Mouse (Mus musculus): ENCODE results near the gene Rwdd1.
"Not testable (repeated sequence)": the region's sequence is repeated elsewhere in the genome, so short reads cannot be mapped to it uniquely, and the experiment has no call there.

Rwdd1 gene

GRCm38 (mm10) chr10:34019302-34020075, at the start of gene Rwdd1:
Rwdd1 (minus strand) TSS chr10:34019624.
- peak; percentile 98 for DNase-seq (ENCODE audit: low spot score)

GRCm38 (mm10) chr10:34066591-34066990, 47.2 kb upstream of the Rwdd1 start:
- DNase-seq (ENCODE audit: low spot score) = no peak

GRCm38 (mm10) chr10:34053987-34054386, 34.6 kb upstream of the Rwdd1 start:
- no peak for DNase-seq (ENCODE audit: low spot score)

GRCm38 (mm10) chr10:34044210-34044609, 24.8 kb upstream of the Rwdd1 start, which contains the start of gene Calhm4:
Calhm4 (minus strand) TSS chr10:34044310.
- DNase-seq (ENCODE audit: low spot score) = no peak

- no peak for DNase-seq (ENCODE audit: low spot score)
Measured at GRCm38 (mm10) chr10:34037401-34037800, 18.0 kb upstream of the Rwdd1 start, which contains the start of gene Trappc3l. Trappc3l (plus strand) TSS chr10:34037597.

- DNase-seq (ENCODE audit: low spot score) = no peak
Measured at GRCm38 (mm10) chr10:34036587-34036986, 17.2 kb upstream of the Rwdd1 start.

- peak; percentile 33 for DNase-seq (ENCODE audit: low spot score)
Measured at GRCm38 (mm10) chr10:34033630-34034305, 14.3 kb upstream of the Rwdd1 start.

- no peak for DNase-seq (ENCODE audit: low spot score)
Measured at GRCm38 (mm10) chr10:34030322-34030721, 10.9 kb upstream of the Rwdd1 start.

- no peak for DNase-seq (ENCODE audit: low spot score)
Measured at GRCm38 (mm10) chr10:34018746-34019301, 600 bp downstream of the Rwdd1 start.

GRCm38 (mm10) chr10:34013241-34013640, 6.2 kb downstream of the Rwdd1 start:
- no peak for DNase-seq (ENCODE audit: low spot score)

- no peak for DNase-seq (ENCODE audit: low spot score)
Measured at GRCm38 (mm10) chr10:34012581-34012980, 6.8 kb downstream of the Rwdd1 start.

- DNase-seq (ENCODE audit: low spot score) = no peak
Measured at GRCm38 (mm10) chr10:33998397-33998796, 21.0 kb downstream of the Rwdd1 start.

- not testable (repeated sequence) for DNase-seq (ENCODE audit: low spot score)
Measured at GRCm38 (mm10) chr10:33996686-33997085, 22.7 kb downstream of the Rwdd1 start.

- no peak for DNase-seq (ENCODE audit: low spot score)
Measured at GRCm38 (mm10) chr10:33986771-33987170, 32.7 kb downstream of the Rwdd1 start.

- DNase-seq (ENCODE audit: low spot score) = no peak
Measured at GRCm38 (mm10) chr10:33974781-33975494, 44.5 kb downstream of the Rwdd1 start.

GRCm38 (mm10) chr10:33952509-33952908, 66.9 kb downstream of the Rwdd1 start:
- no peak for DNase-seq (ENCODE audit: low spot score)

- DNase-seq (ENCODE audit: low spot score) = peak; percentile 83
Measured at GRCm38 (mm10) chr10:33950803-33951583, 68.4 kb downstream of the Rwdd1 start, which contains the start of gene Zup1. Zup1 (minus strand) TSS chr10:33951269.
